Mouse (Mus musculus) myocyte (in vitro differentiated cells): ENCODE data around the gene Tmub2.

Source experiments
- CEBPB ChIP-seq: IDR thresholded peaks from 2 replicates; pipeline ENCODE4 v1.6.1; 2011; ENCODE audit warnings: mild to moderate bottlenecking, moderate library complexity; ENCODE audit not compliant: poor library complexity, insufficient read depth, severe bottlenecking
- E2F4 ChIP-seq: IDR thresholded peaks from one replicate; pipeline ENCODE4 v1.6.1; 2011; ENCODE audit warnings: mild to moderate bottlenecking, control low read depth, moderate library complexity; ENCODE audit not compliant: insufficient read depth
- MAX ChIP-seq: IDR thresholded peaks from one replicate; pipeline ENCODE4 v1.6.1; 2011; ENCODE audit warnings: low read depth, mild to moderate bottlenecking, control low read depth
- MYOD1 ChIP-seq, 3 experiments: IDR thresholded peaks; one replicate each; pipeline ENCODE4 v1.6.1; 2011; ENCODE audit warnings: control low read depth in 2 of 3, low read depth in 2 of 3, mild to moderate bottlenecking in 2 of 3, moderate library complexity in 1 of 3; ENCODE audit not compliant: insufficient read length in 2 of 3, control insufficient read depth in 1 of 3
- POLR2A ChIP-seq: IDR thresholded peaks from one replicate; pipeline ENCODE4 v1.6.1; 2011; ENCODE audit warnings: low read depth, mild to moderate bottlenecking, control low read depth, moderate library complexity; ENCODE audit not compliant: insufficient read length
- POLR2AphosphoS2 ChIP-seq: IDR thresholded peaks from one replicate; pipeline ENCODE4 v1.6.1; 2011; ENCODE audit warnings: low read depth, control low read depth; ENCODE audit not compliant: insufficient read length
- SRF ChIP-seq: IDR thresholded peaks from one replicate; pipeline ENCODE4 v1.6.1; 2011; ENCODE audit warnings: low read depth; ENCODE audit not compliant: control insufficient read depth, insufficient read length
- TCF12 ChIP-seq: IDR thresholded peaks from one replicate; pipeline ENCODE4 v1.6.1; 2011; ENCODE audit warnings: mild to moderate bottlenecking, control low read depth; ENCODE audit not compliant: poor library complexity, insufficient read depth, severe bottlenecking
- TCF3 ChIP-seq: IDR thresholded peaks from one replicate; pipeline ENCODE4 v1.6.1; 2011; ENCODE audit warnings: low read depth, control low read depth; ENCODE audit not compliant: insufficient read length
- USF1 ChIP-seq: IDR thresholded peaks from one replicate; pipeline ENCODE4 v1.6.1; 2011; ENCODE audit warnings: low read depth, mild to moderate bottlenecking, control low read depth, moderate library complexity

DNA sequence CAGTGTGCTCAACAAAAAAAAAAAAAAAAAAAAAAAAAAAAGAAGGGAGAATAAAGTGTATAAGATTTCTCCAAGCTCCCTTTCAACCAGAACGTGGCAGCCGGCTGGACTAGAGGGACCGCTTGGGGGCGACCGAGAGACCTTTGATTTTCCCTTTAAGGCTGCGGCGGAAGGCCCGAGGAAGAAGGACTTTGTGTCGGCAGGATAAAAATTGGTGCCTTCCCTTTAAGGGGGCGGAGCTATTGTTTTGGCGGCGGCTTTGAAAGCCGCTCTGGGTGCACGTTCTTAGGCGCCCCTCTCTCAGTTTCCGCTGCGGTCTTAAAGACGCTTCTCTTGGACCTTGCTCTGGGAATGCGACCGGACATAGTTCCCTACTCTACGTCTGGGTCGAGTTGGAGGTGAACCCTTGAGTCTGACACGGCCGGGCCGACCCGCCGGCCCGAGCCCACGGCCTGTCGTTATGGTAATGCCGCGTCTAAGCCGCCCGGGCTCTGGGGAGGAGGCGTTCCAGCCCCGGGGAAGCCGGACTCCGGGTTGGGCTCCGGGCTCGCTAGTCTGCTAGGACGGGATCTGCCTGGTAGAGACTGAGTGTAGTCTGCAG lies 36.0 kb upstream of the Tmub2 start, which contains the start of gene BC030867:
- TF ChIP-seq POLR2A (peak; percentile 29), CEBPB (no peak), POLR2AphosphoS2 (no peak), SRF (peak; percentile 57), MAX (no peak), MYOD1 (IDR thresholded peaks at IDR 0.05; ENCODE audit: control insufficient read depth in 1 of 3, insufficient read length in 2 of 3, low read depth in 2 of 3) (no peak), TCF3 (no peak), USF1 (no peak), E2F4 (peak; percentile 97), TCF12 (no peak)
